Comparison of ENCODE assay signal across 9 mouse cellular contexts in genomic region chr2:102682168-102682567, GRCm38 (mm10). TPM values are rescaled to one million over a fixed set of nuclear protein-coding genes. Genes with fewer than 3 reads are reported as not detected.
DNase-seq lines count a peak whose midpoint lies in the region; ATAC-seq and TF ChIP-seq lines count a peak whose summit lies in the region.
"Had no signal": no experiment of that assay in that cellular context is flagged by ENCODE, and none has a peak within 500 bp of the region (broad histone marks: within the 10 kb centered on the region; RNA-seq: fewer than 3 reads in every experiment).

No protein-coding gene starts in this region.

- H3K4me1 ChIP-seq in liver, adult 2 months (ENCODE audit: control insufficient read depth, insufficient read depth, low read length): no peaks in the 10 kb centered on the region

- no peak for TF ChIP-seq POLR2A in liver, adult 2 months (IDR thresholded peaks at IDR 0.05; ENCODE audit: extremely low read depth, insufficient read depth, low read length)

- 38% methylated on average over 5 of the region's 5 CpGs for WGBS in liver, adult 2 months

- DNase-seq in cerebellum, postnatal 14 days: peak; percentile 70 to 84
- DNase-seq in ovary, postnatal 14 days (ENCODE audit: low spot score): peak; percentile 15
- DNase-seq in ovary, adult 18-20 months (ENCODE audit: low spot score): no peak
- peak; percentile 59 for DNase-seq in embryo, embryonic 10.5 days (ENCODE audit: low spot score)
- DNase-seq in liver, adult 2 months (ENCODE audit: extremely low read depth, low read depth, low spot score): no peak
- DNase-seq in spleen, postnatal 36 days (ENCODE audit: low spot score in 2 of 2): peak; percentile 26 to 30

- no peaks in the 10 kb centered on the region for H3K27me3 ChIP-seq in liver, adult 2 months (ENCODE audit: control insufficient read depth, insufficient read depth, low read length)

- H3K4me3 ChIP-seq in liver, adult 2 months (ENCODE audit: insufficient read depth, low read depth, low read length): no peak overlapping the region

- TF ChIP-seq CTCF in liver, adult 2 months (IDR thresholded peaks at IDR 0.05; ENCODE audit: low read depth, low read length): peak; percentile 82

- no peaks in the 10 kb centered on the region for H3K36me3 ChIP-seq in liver, adult 2 months (ENCODE audit: control insufficient read depth, insufficient read depth, low read length)

- no peaks in the 10 kb centered on the region for H3K79me2 ChIP-seq in liver, adult 2 months (ENCODE audit: control insufficient read depth, insufficient read depth, low read length)

- no peak for ATAC-seq in cerebellum, adult (ENCODE audit: insufficient number of reproducible peaks, low FRiP score, low TSS enrichment)
- no peak for ATAC-seq in inflammation-experienced regulatory T-cells, adult 6 months

- H3K9ac ChIP-seq in liver, adult 2 months (ENCODE audit: low read depth, low read length): no peak overlapping the region

- no peak overlapping the region for H3K27ac ChIP-seq in liver, adult 2 months (replicated peaks; ENCODE audit: insufficient read depth, low read depth, low read length)
- H3K27ac ChIP-seq: macrophage had no signal

RNA-seq across cellular contexts. Expression of gene Slc1a2, which starts 23.7 kb away (rescaled TPM):
- total RNA-seq in liver, adult 2 months (2014; rRNA removed): 112 and 167 TPM in 2 replicates
- 89.4 and 97.7 TPM in 2 replicates for polyA plus RNA-seq in liver, adult 2 months (2012; rRNA removed)
- polyA plus RNA-seq in inflammation-experienced regulatory T-cells, adult 6 months (2017; shearing (Covaris generic)): under 1 TPM in 1 of 3 experiments, not detected in 2; 0.04 TPM

Comparison
In these comparisons a context has a peak if more than half of its experiments do, and no peak if none do; other contexts are left out.
1. DNase-seq: peak in cerebellum, postnatal 14 days (2 of 2), ovary, postnatal 14 days (single experiment), embryo, embryonic 10.5 days (single experiment) and spleen, postnatal 36 days (2 of 2); none in ovary, adult 18-20 months (single experiment) and liver, adult 2 months (single experiment).
2. RNA of gene Slc1a2, which starts 23.7 kb away (polyA plus RNA-seq): 89.4 to 97.7 TPM in liver, adult 2 months; 0.04 TPM in inflammation-experienced regulatory T-cells, adult 6 months; every median in the first group is over 10 times any median in the second.